Mouse (Mus musculus): ENCODE data around the gene Nudt16. TPM values are rescaled to one million over a fixed set of nuclear protein-coding genes. Genes with fewer than 3 reads are reported as not detected.

The Nudt16 gene
- polyA plus RNA-seq, 1 experiment from 2014 or later, result 18.6 TPM

- H3K9ac ChIP-seq (ENCODE audit: low read length), result no peak overlapping the region
- no peaks in the 10 kb centered on the region for H3K27me3 ChIP-seq (ENCODE audit: control insufficient read depth, insufficient read depth, low read length)
- no peaks in the 10 kb centered on the region for H3K4me1 ChIP-seq (ENCODE audit: control insufficient read depth, insufficient read depth, low read length)
- H3K4me2 ChIP-seq (ENCODE audit: low read depth, low read length), result no peak overlapping the region
- H3K9me3 ChIP-seq (replicated peaks; ENCODE audit: control insufficient read depth, low read length), result no peaks in the 10 kb centered on the region
- no peak for ATAC-seq (ENCODE audit: insufficient read depth, low FRiP score)
- no peak overlapping the region for H3K27ac ChIP-seq (ENCODE audit: low read length)
- no peak overlapping the region for H3K4me3 ChIP-seq (replicated peaks; ENCODE audit: low read length)
- 37% methylated on average over 1 of the region's 1 CpGs for WGBS
- no peaks in the 10 kb centered on the region for H3K36me3 ChIP-seq (ENCODE audit: control insufficient read depth, insufficient read depth, low read length)
Measured at GRCm38 (mm10) chr9:105101911-105102310, 29.7 kb downstream of the Nudt16 start.

GRCm38 (mm10) chr9:105100807-105101570, 30.6 kb downstream of the Nudt16 start:
- no peak for ATAC-seq (ENCODE audit: insufficient read depth, low FRiP score)
- Histone ChIP-seq H3K27me3 (ENCODE audit: control insufficient read depth, insufficient read depth, low read length) (no peaks in the 10 kb centered on the region), H3K4me3 (replicated peaks; ENCODE audit: low read length) (no peak overlapping the region), H3K4me1 (ENCODE audit: control insufficient read depth, insufficient read depth, low read length) (no peaks in the 10 kb centered on the region), H3K4me2 (ENCODE audit: low read depth, low read length) (no peak overlapping the region), H3K27ac (ENCODE audit: low read length) (no peak overlapping the region), H3K9ac (ENCODE audit: low read length) (no peak overlapping the region), H3K9me3 (replicated peaks; ENCODE audit: control insufficient read depth, low read length) (no peaks in the 10 kb centered on the region), H3K36me3 (ENCODE audit: control insufficient read depth, insufficient read depth, low read length) (no peaks in the 10 kb centered on the region)
- 39% methylated on average over 15 of the region's 15 CpGs for WGBS

GRCm38 (mm10) chr9:105080246-105080645, 51.4 kb downstream of the Nudt16 start:
- H3K9me3 ChIP-seq (replicated peaks; ENCODE audit: control insufficient read depth, low read length), result no peaks in the 10 kb centered on the region
- H3K27me3 ChIP-seq (ENCODE audit: control insufficient read depth, insufficient read depth, low read length), result no peaks in the 10 kb centered on the region
- H3K9ac ChIP-seq (ENCODE audit: low read length), result no peak overlapping the region
- no peak overlapping the region for H3K27ac ChIP-seq (ENCODE audit: low read length)
- H3K36me3 ChIP-seq (ENCODE audit: control insufficient read depth, insufficient read depth, low read length), result peaks cover 12% of the 10 kb centered on the region; the same call in 1 of the 2 replicates
- no peak overlapping the region for H3K4me3 ChIP-seq (replicated peaks; ENCODE audit: low read length)
- ATAC-seq (ENCODE audit: insufficient read depth, low FRiP score), result no peak
- no peaks in the 10 kb centered on the region for H3K4me1 ChIP-seq (ENCODE audit: control insufficient read depth, insufficient read depth, low read length)
- 79% methylated on average over 3 of the region's 3 CpGs for WGBS
- H3K4me2 ChIP-seq (ENCODE audit: low read depth, low read length), result no peak overlapping the region

Other genes with a start within 250 kb of the Nudt16 start
- gene Mrpl3, start 78.6 kb downstream of the Nudt16 start, polyA plus RNA-seq (2015; fragmentation: Nextera tagmentation; extraction: Ambion mirVana), result 70.9 and 88.6 TPM in 2 replicates
- gene 1700080E11Rik, start 13.3 kb upstream of the Nudt16 start, polyA plus RNA-seq (2015; fragmentation: Nextera tagmentation; extraction: Ambion mirVana), result not detected in 2 replicates

Data from stomach, embryonic 16.5 days (tissue).